Mouse (Mus musculus) common myeloid progenitor, adult 5-6 weeks (primary cell): ENCODE data around the gene Prdx5. TPM values are rescaled to one million over a fixed set of nuclear protein-coding genes. Genes with fewer than 3 reads are reported as not detected.

Source experiments
- ATAC-seq: replicated peaks from 2 replicates; pipeline ENCODE4 v1.8.0; 2016; ENCODE audit warnings: low read depth, mild to moderate bottlenecking, moderate TSS enrichment, inconsistent platforms; ENCODE audit not compliant: poor library complexity, severe bottlenecking
- total RNA-seq: library from RNA; stranded (forward); fragments of 200-1000, 187-1606 nt; gene quantifications from 2 replicates; pipeline ENCODE4 v1.2.3, GENCODE M21; 2017

The Prdx5 gene
- total RNA-seq, 1 experiment from 2014 or later, result 139 TPM

GRCm38 (mm10) chr19:6939106-6940002 is 29.4 kb upstream of the Prdx5 start:
- ATAC-seq, result no peak

- ATAC-seq, result no peak
Measured at GRCm38 (mm10) chr19:6937541-6938465, 27.9 kb upstream of the Prdx5 start.

- ATAC-seq, result 0 out of 2 replicates have a peak, but pooled peaks have one; percentile 33
Measured at GRCm38 (mm10) chr19:6936299-6936698, 26.4 kb upstream of the Prdx5 start.

- ATAC-seq, result no peak
Measured at GRCm38 (mm10) chr19:6934195-6934977, 24.5 kb upstream of the Prdx5 start, which contains the start of gene Kcnk4. Gene Kcnk4 (minus strand): TSS chr19:6934515.

- ATAC-seq, result peak; percentile 55
Measured at GRCm38 (mm10) chr19:6933436-6934194, 23.7 kb upstream of the Prdx5 start.

GRCm38 (mm10) chr19:6933102-6933435 is 23.2 kb upstream of the Prdx5 start:
- ATAC-seq, result no peak

GRCm38 (mm10) chr19:6932018-6932417 is 22.1 kb upstream of the Prdx5 start:
- no peak for ATAC-seq

- no peak for ATAC-seq
Measured at GRCm38 (mm10) chr19:6931002-6931401, 21.1 kb upstream of the Prdx5 start.

- no peak for ATAC-seq
Measured at GRCm38 (mm10) chr19:6928080-6928479, 18.2 kb upstream of the Prdx5 start.

GRCm38 (mm10) chr19:6926559-6927255 is 16.8 kb upstream of the Prdx5 start:
- ATAC-seq, result no peak

- ATAC-seq, result no peak
Measured at GRCm38 (mm10) chr19:6925611-6926329, 15.9 kb upstream of the Prdx5 start.

- ATAC-seq, result no peak
Measured at GRCm38 (mm10) chr19:6925307-6925573, 15.3 kb upstream of the Prdx5 start, which contains the start of gene Catsperz. Gene Catsperz (minus strand): TSS chr19:6925380.

GRCm38 (mm10) chr19:6924461-6925306 is 14.8 kb upstream of the Prdx5 start:
- no peak for ATAC-seq

GRCm38 (mm10) chr19:6922901-6923735 is 13.2 kb upstream of the Prdx5 start:
- no peak for ATAC-seq

GRCm38 (mm10) chr19:6921647-6922567 is 12.0 kb upstream of the Prdx5 start, which contains the start of gene Esrra:
Gene Esrra (minus strand): TSS chr19:6921813.
- ATAC-seq, result peak; percentile 88
